Mouse (Mus musculus) lung, embryonic 16.5 days (tissue): ENCODE measurements around the gene Cdh3. TPM values are rescaled to one million over a fixed set of nuclear protein-coding genes. Genes with fewer than 3 reads are reported as not detected.

Experiments
- ATAC-seq: fragments of 200-750 bp; cut with Nextera tagmentation; 2 replicates; pipeline ENCODE4 v1.8.0; 2017; ENCODE audit warnings: low read depth, mild to moderate bottlenecking, moderate library complexity
- H3K27ac ChIP-seq: fragments of 300-500 bp; sonication (generic); 2 replicates; pipeline ENCODE4 v1.5.1; 2014; ENCODE audit warnings: mild to moderate bottlenecking, control low read depth, low read length
- H3K27me3 ChIP-seq: fragments of 300-500 bp; sonication (generic); 2 replicates; pipeline ENCODE4 v1.6.1; 2014; ENCODE audit warnings: low read depth, low read length, mixed read lengths; ENCODE audit not compliant: control insufficient read depth, insufficient read depth
- H3K36me3 ChIP-seq: fragments of 300-500 bp; sonication (generic); 2 replicates; pipeline ENCODE4 v1.6.1; 2014; ENCODE audit warnings: low read length; ENCODE audit not compliant: control insufficient read depth, insufficient read depth
- H3K4me1 ChIP-seq: fragments of 300-500 bp; sonication (generic); replicated peaks from 2 replicates; pipeline ENCODE4 v1.6.1; 2014; ENCODE audit warnings: low read length, mixed read lengths; ENCODE audit not compliant: control insufficient read depth, insufficient read depth
- H3K4me2 ChIP-seq: fragments of 300-500 bp; sonication (generic); 2 replicates; pipeline ENCODE4 v1.6.1; 2014; ENCODE audit warnings: low read depth, low read length, control low read depth
- H3K4me3 ChIP-seq: fragments of 300-500 bp; sonication (generic); 2 replicates; pipeline ENCODE4 v1.5.1; 2014; ENCODE audit warnings: mild to moderate bottlenecking, low read length, control low read depth
- H3K9ac ChIP-seq: fragments of 300-500 bp; sonication (generic); 2 replicates; pipeline ENCODE4 v1.6.1; 2014; ENCODE audit warnings: low read length, control low read depth
- H3K9me3 ChIP-seq: fragments of 300-500 bp; sonication (generic); 2 replicates; pipeline ENCODE4 v1.6.1; 2016; ENCODE audit warnings: low read length; ENCODE audit not compliant: control insufficient read depth
- WGBS: fragments of 180-500 bp; shearing (Covaris S2); extraction: QIAGEN DNeasy Blood & Tissue Kit; methylation state at CpG from one replicate; pipeline ENCODE4 v1.1.7; 2014; 5-methylcytosine and 5-hydroxymethylcytosine counted together
- polyA plus RNA-seq: library from polyadenylated mRNA; unstranded; fragments of >200 nt; fragmentation: Nextera tagmentation; extraction: Ambion mirVana; gene quantifications from 2 replicates; pipeline ENCODE4 v1.2.1, GENCODE M21; 2015

The Cdh3 gene
- polyA plus RNA-seq, 1 experiment from 2014 or later = 20.7 TPM

- H3K9me3 ChIP-seq = no peaks in the 10 kb centered on the region
- ATAC-seq = peak; percentile 82
- H3K27ac ChIP-seq = peak overlapping the region; percentile 68
- WGBS = under 1% methylated on average over 30 of the region's 30 CpGs
- no peaks in the 10 kb centered on the region for H3K36me3 ChIP-seq
- H3K4me3 ChIP-seq = peak overlapping the region; percentile 38
- peak overlapping the region; percentile 71 for H3K4me2 ChIP-seq
- peaks cover 41% of the 10 kb centered on the region for H3K4me1 ChIP-seq
- H3K9ac ChIP-seq = peak overlapping the region; percentile 60
- H3K27me3 ChIP-seq = peaks cover 15% of the 10 kb centered on the region
Observed at GRCm38 (mm10) chr8:106507761-106508331, 2.8 kb upstream of the Cdh3 start.

- Histone ChIP-seq H3K9me3 (no peaks in the 10 kb centered on the region), H3K36me3 (no peaks in the 10 kb centered on the region), H3K4me3 (no peak overlapping the region), H3K9ac (no peak overlapping the region; the same call in 1 of the 2 replicates), H3K27ac (no peak overlapping the region), H3K4me2 (peak overlapping the region; percentile 71), H3K4me1 (peaks cover 41% of the 10 kb centered on the region), H3K27me3 (peaks cover 15% of the 10 kb centered on the region)
- 36% methylated on average over 3 of the region's 3 CpGs for WGBS
- no peak for ATAC-seq
Observed at GRCm38 (mm10) chr8:106508456-106508855, 2.2 kb upstream of the Cdh3 start.

GRCm38 (mm10) chr8:106509079-106509780, 1.5 kb upstream of the Cdh3 start:
- WGBS = 65% methylated on average over 8 of the region's 8 CpGs
- no peak overlapping the region for H3K9ac ChIP-seq
- no peak overlapping the region for H3K4me2 ChIP-seq
- ATAC-seq = no peak
- H3K4me1 ChIP-seq = peaks cover 41% of the 10 kb centered on the region
- no peaks in the 10 kb centered on the region for H3K36me3 ChIP-seq
- H3K9me3 ChIP-seq = no peaks in the 10 kb centered on the region
- H3K27me3 ChIP-seq = peaks cover 15% of the 10 kb centered on the region
- no peak overlapping the region for H3K4me3 ChIP-seq
- H3K27ac ChIP-seq = no peak overlapping the region

GRCm38 (mm10) chr8:106511065-106511501, 392 bp downstream of the Cdh3 start:
- peaks cover 35% of the 10 kb centered on the region for H3K4me1 ChIP-seq
- H3K9me3 ChIP-seq = no peaks in the 10 kb centered on the region
- peak overlapping the region; percentile 57 for H3K4me3 ChIP-seq
- H3K36me3 ChIP-seq = no peaks in the 10 kb centered on the region
- peak overlapping the region; percentile 75 for H3K27ac ChIP-seq
- peak; percentile 16 for ATAC-seq
- peak overlapping the region; percentile 70 for H3K9ac ChIP-seq
- WGBS = under 1% methylated on average over 22 of the region's 22 CpGs
- H3K4me2 ChIP-seq = peak overlapping the region; percentile 61
- H3K27me3 ChIP-seq = peaks cover 15% of the 10 kb centered on the region

- peak; percentile 21; the same call in 1 of the 2 replicates for ATAC-seq
Observed at GRCm38 (mm10) chr8:106511531-106512041, 895 bp downstream of the Cdh3 start.

GRCm38 (mm10) chr8:106512475-106513150, 1.9 kb downstream of the Cdh3 start:
- Histone ChIP-seq H3K4me2 (peak overlapping the region; percentile 61), H3K4me3 (peak overlapping the region; percentile 57), H3K9ac (peak overlapping the region; percentile 11; the same call in 1 of the 2 replicates), H3K27ac (no peak overlapping the region), H3K9me3 (no peaks in the 10 kb centered on the region), H3K4me1 (peaks cover 33% of the 10 kb centered on the region), H3K27me3 (peaks cover 15% of the 10 kb centered on the region), H3K36me3 (no peaks in the 10 kb centered on the region)
- ATAC-seq = no peak
- 34% methylated on average over 7 of the region's 7 CpGs for WGBS

More at GRCm38 (mm10) chr8:106511531-106512041, 895 bp downstream of the Cdh3 start:
- H3K4me3 ChIP-seq = peak overlapping the region; percentile 57
- H3K9me3 ChIP-seq = no peaks in the 10 kb centered on the region
- H3K27ac ChIP-seq = peak overlapping the region; percentile 75
- H3K4me1 ChIP-seq = peaks cover 36% of the 10 kb centered on the region
- H3K27me3 ChIP-seq = peaks cover 15% of the 10 kb centered on the region
- under 1% methylated on average over 30 of the region's 30 CpGs for WGBS
- H3K36me3 ChIP-seq = no peaks in the 10 kb centered on the region
- H3K4me2 ChIP-seq = peak overlapping the region; percentile 61
- H3K9ac ChIP-seq = peak overlapping the region; percentile 70

- Histone ChIP-seq H3K9me3 (no peaks in the 10 kb centered on the region), H3K4me1 (peaks cover 18% of the 10 kb centered on the region), H3K36me3 (no peaks in the 10 kb centered on the region), H3K27ac (no peak overlapping the region), H3K4me2 (no peak overlapping the region), H3K27me3 (peaks cover 6% of the 10 kb centered on the region; the same call in 1 of the 2 replicates), H3K4me3 (no peak overlapping the region), H3K9ac (no peak overlapping the region)
- no peak for ATAC-seq
- WGBS = 16% methylated on average over 1 of the region's 1 CpGs
Observed at GRCm38 (mm10) chr8:106515946-106516479, 5.3 kb downstream of the Cdh3 start.

GRCm38 (mm10) chr8:106516581-106516980, 5.9 kb downstream of the Cdh3 start:
- Histone ChIP-seq H3K4me1 (peaks cover 13% of the 10 kb centered on the region), H3K36me3 (no peaks in the 10 kb centered on the region), H3K9ac (no peak overlapping the region), H3K9me3 (no peaks in the 10 kb centered on the region), H3K27ac (no peak overlapping the region), H3K4me3 (no peak overlapping the region), H3K27me3 (peaks cover 2% of the 10 kb centered on the region; the same call in 1 of the 2 replicates), H3K4me2 (no peak overlapping the region)
- 18% methylated on average over 2 of the region's 2 CpGs for WGBS
- ATAC-seq = 0 out of 2 replicates have a peak, but pooled peaks have one; percentile 34
